Mouse (Mus musculus) activated CD4-positive, CD25-positive, alpha-beta regulatory T cell, adult 4 months (primary cell): Measurements from ENCODE around the gene Atrx. TPM values are rescaled to one million over a fixed set of nuclear protein-coding genes. Genes with fewer than 3 reads are reported as not detected.
A peak's percentile ranks its signal among the peaks of the same experiment; 100 is the strongest.

Experiments
- ATAC-seq: one replicate; pipeline ENCODE4 v1.8.0; 2017
- polyA plus RNA-seq, 2 experiments: library from polyadenylated mRNA; unstranded; fragments of 100-300 nt; shearing (Covaris generic); gene quantifications; one replicate each; pipeline ENCODE4 v1.2.1; 2017

Gene Atrx
- polyA plus RNA-seq, 2 experiments from 2014 or later: 288 to 344 TPM

GRCm38 (mm10) chrX:105767177-105767764 lies 161.9 kb downstream of the Atrx start:
- no peak for ATAC-seq

- no peak for ATAC-seq
These were observed 163.2 kb downstream of the Atrx start for GRCm38 (mm10) chrX:105766013-105766412.

- no peak for ATAC-seq
These were observed 164.0 kb downstream of the Atrx start for GRCm38 (mm10) chrX:105765005-105765706.

- peak; percentile 25 for ATAC-seq
These were observed 164.8 kb downstream of the Atrx start, which contains the start of gene Fgf16 for GRCm38 (mm10) chrX:105764162-105765004. Gene Fgf16 (plus strand): TSS chrX:105764279.

GRCm38 (mm10) chrX:105763612-105764011 lies 165.6 kb downstream of the Atrx start:
- ATAC-seq: no peak

- peak; percentile 22 for ATAC-seq
These were observed 166.2 kb downstream of the Atrx start for GRCm38 (mm10) chrX:105762847-105763527.

Other genes starting within 250 kb of the Atrx start
- under 1 TPM in 1 of 2 experiments, not detected in 1; 0.20 TPM for gene Fgf16, start 165.1 kb downstream of the Atrx start, polyA plus RNA-seq
- 10 to 100 TPM; 32.7 to 33.5 TPM for gene Magt1, start 82.5 kb upstream of the Atrx start, polyA plus RNA-seq
- 100 to 1,000 TPM; 203 to 422 TPM for gene Cox7b, start 86.3 kb upstream of the Atrx start, polyA plus RNA-seq
- gene Atp7a, start 97.9 kb upstream of the Atrx start, polyA plus RNA-seq: 1 to 10 TPM; 6.2 to 8.2 TPM
- gene Tlr13, start 213.8 kb upstream of the Atrx start, polyA plus RNA-seq: under 1 TPM in 1 of 2 experiments, not detected in 1; 0.18 TPM